Mouse (Mus musculus) spleen, postnatal 36 days (tissue): Measurements from ENCODE around the gene Depdc5.

Experiments used
- DNase-seq, 2 experiments: peaks; one replicate each; pipeline ENCODE4 v3.0.0; 2022; ENCODE audit warnings: low spot score in 2 of 2, mixed read lengths in 1 of 2

The Depdc5 gene

GRCm38 (mm10) chr5:33001111-33001510 is 137.6 kb downstream of the Depdc5 start:
- no peak for DNase-seq

- no peak for DNase-seq
Observed at GRCm38 (mm10) chr5:33002781-33003180, 139.3 kb downstream of the Depdc5 start.

GRCm38 (mm10) chr5:33003500-33003899 is 140.0 kb downstream of the Depdc5 start:
- no peak for DNase-seq

- DNase-seq: no peak
Observed at GRCm38 (mm10) chr5:33004110-33004509, 140.6 kb downstream of the Depdc5 start.

GRCm38 (mm10) chr5:33005442-33006145 is 142.1 kb downstream of the Depdc5 start:
- no peak for DNase-seq

GRCm38 (mm10) chr5:33006670-33007069 is 143.2 kb downstream of the Depdc5 start:
- no peak for DNase-seq

- no peak for DNase-seq
Observed at GRCm38 (mm10) chr5:33007371-33007770, 143.9 kb downstream of the Depdc5 start.

- DNase-seq: no peak
Observed at GRCm38 (mm10) chr5:33009301-33009700, 145.8 kb downstream of the Depdc5 start.

GRCm38 (mm10) chr5:33009818-33010812 is 146.6 kb downstream of the Depdc5 start:
- DNase-seq: peak; percentile 14 to 37

- DNase-seq: no peak
Observed at GRCm38 (mm10) chr5:33011132-33012106, 147.9 kb downstream of the Depdc5 start.

- DNase-seq: no peak
Observed at GRCm38 (mm10) chr5:33014096-33014495, 150.6 kb downstream of the Depdc5 start.

- no peak for DNase-seq
Observed at GRCm38 (mm10) chr5:33015579-33015978, 152.1 kb downstream of the Depdc5 start.

- DNase-seq: no peak
Observed at GRCm38 (mm10) chr5:33018189-33018560, 154.7 kb downstream of the Depdc5 start.

- DNase-seq: peak; percentile 96 to 97
Observed at GRCm38 (mm10) chr5:33018561-33019425, 155.3 kb downstream of the Depdc5 start, which contains the start of gene Ywhah. Ywhah (plus strand) TSS chr5:33018816.

GRCm38 (mm10) chr5:33019426-33019821 is 155.9 kb downstream of the Depdc5 start:
- no peak for DNase-seq

GRCm38 (mm10) chr5:33021622-33022021 is 158.1 kb downstream of the Depdc5 start:
- peak; percentile 15 to 52 for DNase-seq

- DNase-seq: no peak
Observed at GRCm38 (mm10) chr5:33023337-33023736, 159.8 kb downstream of the Depdc5 start.

- no peak for DNase-seq
Observed at GRCm38 (mm10) chr5:33024474-33024873, 161.0 kb downstream of the Depdc5 start.

- no peak for DNase-seq
Observed at GRCm38 (mm10) chr5:33028656-33029055, 165.2 kb downstream of the Depdc5 start.

- DNase-seq: no peak
Observed at GRCm38 (mm10) chr5:33030425-33031175, 167.1 kb downstream of the Depdc5 start.
